Mouse (Mus musculus): Measurements from ENCODE around the gene Kcnip2.

DNA sequence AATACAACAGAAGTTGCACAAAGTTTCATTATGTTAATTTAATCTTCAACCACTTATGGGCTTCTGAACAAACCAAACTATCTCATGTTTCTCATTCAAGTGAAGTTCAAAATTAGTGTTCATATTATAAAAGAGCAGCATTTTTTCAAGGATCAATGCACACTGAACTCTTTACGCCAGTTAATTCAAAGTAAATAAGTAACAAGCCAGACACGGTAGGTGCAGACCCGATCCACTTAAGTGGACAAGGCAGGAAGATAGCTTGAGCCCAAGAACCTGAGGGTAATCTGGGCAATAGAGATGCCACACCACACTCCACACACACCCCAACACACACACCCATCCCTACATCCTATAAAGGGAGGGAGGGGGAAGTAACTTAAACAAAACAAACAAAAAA lies 62.3 kb downstream of the Kcnip2 start:
- TF ChIP-seq EP300 (IDR thresholded peaks at IDR 0.05) (no peak), CTCF (IDR thresholded peaks at IDR 0.05) (no peak)
